Mouse (Mus musculus) limb, embryonic 15.5 days (tissue): ENCODE results near the gene Slc23a2. TPM values are rescaled to one million over a fixed set of nuclear protein-coding genes. Genes with fewer than 3 reads are reported as not detected.

ENCODE experiments used
- ATAC-seq: fragments of 200-750 bp; cut with Nextera tagmentation; 2 replicates; pipeline ENCODE4 v1.8.0; 2017; ENCODE audit warnings: low read depth, moderate TSS enrichment; ENCODE audit not compliant: insufficient number of reproducible peaks, low FRiP score, low TSS enrichment
- H3K27ac ChIP-seq: fragments of 300-500 bp; sonication (generic); 2 replicates; pipeline ENCODE4 v1.5.1; 2015; ENCODE audit warnings: moderate library complexity, mild to moderate bottlenecking, inconsistent platforms
- H3K27me3 ChIP-seq: fragments of 300-500 bp; sonication (generic); 2 replicates; pipeline ENCODE4 v1.6.1; 2015; ENCODE audit warnings: inconsistent platforms
- H3K36me3 ChIP-seq: fragments of 300-500 bp; sonication (generic); 2 replicates; pipeline ENCODE4 v1.6.1; 2015; ENCODE audit warnings: inconsistent platforms
- H3K4me1 ChIP-seq: fragments of 300-500 bp; sonication (generic); 2 replicates; pipeline ENCODE4 v1.6.1; 2015; ENCODE audit warnings: inconsistent platforms
- H3K4me2 ChIP-seq: fragments of 300-500 bp; sonication (generic); 2 replicates; pipeline ENCODE4 v1.6.1; 2015; ENCODE audit warnings: mild to moderate bottlenecking, inconsistent platforms
- H3K4me3 ChIP-seq: fragments of 300-500 bp; sonication (generic); 2 replicates; pipeline ENCODE4 v1.5.1; 2015; ENCODE audit warnings: mild to moderate bottlenecking, inconsistent platforms
- H3K9ac ChIP-seq: fragments of 300-500 bp; sonication (generic); 2 replicates; pipeline ENCODE4 v1.6.1; 2015; ENCODE audit warnings: inconsistent platforms
- H3K9me3 ChIP-seq: fragments of 300-500 bp; sonication (generic); 2 replicates; pipeline ENCODE4 v1.6.1; 2016; ENCODE audit warnings: inconsistent platforms
- WGBS: fragments of 180-500 bp; shearing (Covaris S2); methylation state at CpG from one replicate; pipeline ENCODE4 v1.1.7; 2015; 5-methylcytosine and 5-hydroxymethylcytosine counted together
- polyA plus RNA-seq: library from polyadenylated mRNA; unstranded; fragments of >200 nt; fragmentation: Nextera tagmentation; extraction: Ambion mirVana; gene quantifications from 2 replicates; pipeline ENCODE4 v1.2.1, GENCODE M21; 2015

Gene Slc23a2
- polyA plus RNA-seq, 1 experiment from 2014 or later = 11.5 TPM

DNA sequence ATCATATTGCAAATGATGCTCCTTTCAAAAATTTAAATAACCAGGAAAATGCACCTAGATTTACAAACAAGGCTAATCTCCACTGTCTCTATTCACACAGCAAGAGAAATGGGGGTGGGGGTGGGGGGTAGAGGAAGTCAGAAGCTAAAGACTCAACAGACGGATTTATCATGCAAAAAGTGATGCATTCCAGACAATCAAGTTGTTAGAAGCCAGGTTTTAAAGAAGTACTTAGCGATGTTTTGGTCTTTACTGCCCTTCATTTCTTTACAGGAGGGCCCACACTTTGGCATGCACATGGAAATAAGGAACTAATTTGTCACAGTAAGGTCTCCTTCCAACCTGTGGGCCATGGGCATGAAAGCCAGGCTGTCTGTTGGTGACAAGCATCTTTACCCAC lies 11.5 kb downstream of the Slc23a2 start:
- Histone ChIP-seq H3K9me3 (no peaks in the 10 kb centered on the region), H3K27ac (no peak overlapping the region), H3K4me1 (peaks cover 19% of the 10 kb centered on the region), H3K9ac (no peak overlapping the region), H3K27me3 (no peaks in the 10 kb centered on the region), H3K4me2 (no peak overlapping the region), H3K4me3 (no peak overlapping the region), H3K36me3 (no peaks in the 10 kb centered on the region)
- ATAC-seq = no peak
- WGBS = 34% methylated on average over 2 of the region's 2 CpGs

GRCm38 (mm10) chr2:132131266-132131665 lies 13.6 kb downstream of the Slc23a2 start:
- H3K27me3 ChIP-seq = no peaks in the 10 kb centered on the region
- no peak for ATAC-seq
- WGBS = 7% methylated on average over 9 of the region's 9 CpGs
- H3K36me3 ChIP-seq = no peaks in the 10 kb centered on the region
- peak overlapping the region; percentile 20 for H3K4me3 ChIP-seq
- no peak overlapping the region for H3K27ac ChIP-seq
- peak overlapping the region; percentile 34 for H3K4me2 ChIP-seq
- no peak overlapping the region for H3K9ac ChIP-seq
- peaks cover 19% of the 10 kb centered on the region for H3K4me1 ChIP-seq
- no peaks in the 10 kb centered on the region for H3K9me3 ChIP-seq

GRCm38 (mm10) chr2:132129980-132130379 lies 14.9 kb downstream of the Slc23a2 start:
- Histone ChIP-seq H3K9me3 (no peaks in the 10 kb centered on the region), H3K27ac (no peak overlapping the region), H3K4me2 (no peak overlapping the region), H3K27me3 (no peaks in the 10 kb centered on the region), H3K36me3 (no peaks in the 10 kb centered on the region), H3K4me3 (no peak overlapping the region), H3K4me1 (peaks cover 12% of the 10 kb centered on the region), H3K9ac (no peak overlapping the region)
- 92% methylated on average over 7 of the region's 7 CpGs for WGBS
- no peak for ATAC-seq

DNA sequence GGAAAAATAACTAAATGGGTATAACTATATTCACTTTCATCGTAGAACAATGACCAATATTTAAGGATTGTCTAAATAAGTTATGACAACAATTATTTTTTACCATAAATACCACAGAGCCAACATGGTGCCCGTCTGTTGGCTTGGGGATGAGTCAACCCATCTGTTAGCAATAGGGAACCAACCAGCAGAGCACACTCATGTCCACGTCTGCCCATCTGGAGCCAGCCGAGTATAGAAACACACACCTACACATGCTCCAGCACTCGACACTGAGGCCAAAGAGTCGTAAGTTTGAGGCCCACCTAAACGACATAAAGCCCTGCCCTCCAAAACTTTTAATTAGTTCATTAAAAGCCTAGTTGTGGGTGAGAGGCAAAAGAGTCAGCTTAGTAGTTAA lies 15.7 kb downstream of the Slc23a2 start:
- H3K4me1 ChIP-seq = peaks cover 10% of the 10 kb centered on the region

DNA sequence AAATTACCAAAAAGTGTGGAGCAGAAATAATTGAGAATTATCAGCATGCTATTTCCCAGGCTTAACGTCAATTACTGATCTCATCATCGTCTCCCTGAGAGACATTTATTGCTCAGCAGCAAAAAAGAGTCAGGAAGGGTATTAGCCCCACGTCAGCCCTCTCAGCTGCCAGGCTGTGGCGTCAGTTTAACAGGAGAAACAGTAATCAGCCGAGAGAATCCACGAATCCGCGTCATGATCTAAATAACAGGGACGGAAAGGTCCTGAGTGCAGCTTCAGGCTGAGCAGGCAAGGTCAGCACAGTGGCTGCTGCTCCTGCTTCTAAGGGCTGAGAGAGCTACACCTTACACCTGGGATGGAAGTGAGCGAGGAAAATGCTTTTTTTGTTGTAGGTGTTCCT lies 17.0 kb downstream of the Slc23a2 start:
- Histone ChIP-seq H3K4me3 (no peak overlapping the region), H3K27me3 (no peaks in the 10 kb centered on the region), H3K27ac (no peak overlapping the region), H3K9ac (no peak overlapping the region), H3K9me3 (no peaks in the 10 kb centered on the region), H3K36me3 (no peaks in the 10 kb centered on the region), H3K4me2 (no peak overlapping the region), H3K4me1 (peaks cover 8% of the 10 kb centered on the region)
- ATAC-seq = no peak
- 42% methylated on average over 10 of the region's 10 CpGs for WGBS

More for the DNA sequence above, 15.7 kb downstream of the Slc23a2 start:
- Histone ChIP-seq H3K27me3 (no peaks in the 10 kb centered on the region), H3K36me3 (no peaks in the 10 kb centered on the region), H3K9me3 (no peaks in the 10 kb centered on the region), H3K4me3 (no peak overlapping the region), H3K9ac (no peak overlapping the region), H3K27ac (no peak overlapping the region), H3K4me2 (no peak overlapping the region)
- ATAC-seq = no peak
- WGBS = 71% methylated on average over 7 of the region's 7 CpGs

- WGBS = 94% methylated on average over 1 of the region's 1 CpGs
- Histone ChIP-seq H3K36me3 (no peaks in the 10 kb centered on the region), H3K27me3 (no peaks in the 10 kb centered on the region), H3K4me1 (peaks cover 2% of the 10 kb centered on the region), H3K27ac (no peak overlapping the region), H3K9me3 (no peaks in the 10 kb centered on the region), H3K4me3 (no peak overlapping the region), H3K9ac (no peak overlapping the region), H3K4me2 (no peak overlapping the region)
- no peak for ATAC-seq
Observed at GRCm38 (mm10) chr2:132126292-132126691, 18.6 kb downstream of the Slc23a2 start.

DNA sequence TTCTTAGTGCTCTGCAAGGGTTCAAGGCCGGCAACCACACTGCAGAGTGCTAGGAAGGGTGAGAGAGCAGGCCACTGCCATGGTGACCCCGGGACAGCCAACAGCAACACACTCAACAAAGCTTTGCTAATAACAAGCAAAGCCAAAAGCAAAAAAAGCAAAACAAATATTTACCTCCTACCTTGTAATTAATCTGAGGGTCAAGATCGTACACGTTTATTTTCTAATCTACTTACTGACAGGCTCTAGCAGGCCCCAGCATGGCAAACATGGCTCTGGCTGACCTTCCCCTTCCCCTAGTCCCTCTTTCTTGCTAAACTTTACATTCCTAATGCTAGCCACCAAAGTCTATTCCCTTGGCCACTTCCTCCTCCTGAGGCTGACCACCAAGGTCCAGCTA lies 21.8 kb downstream of the Slc23a2 start:
- Histone ChIP-seq H3K4me2 (no peak overlapping the region), H3K4me1 (no peaks in the 10 kb centered on the region), H3K36me3 (no peaks in the 10 kb centered on the region), H3K27me3 (no peaks in the 10 kb centered on the region), H3K27ac (no peak overlapping the region), H3K9me3 (no peaks in the 10 kb centered on the region), H3K4me3 (no peak overlapping the region), H3K9ac (no peak overlapping the region)
- 90% methylated on average over 4 of the region's 4 CpGs for WGBS
- ATAC-seq = no peak

DNA sequence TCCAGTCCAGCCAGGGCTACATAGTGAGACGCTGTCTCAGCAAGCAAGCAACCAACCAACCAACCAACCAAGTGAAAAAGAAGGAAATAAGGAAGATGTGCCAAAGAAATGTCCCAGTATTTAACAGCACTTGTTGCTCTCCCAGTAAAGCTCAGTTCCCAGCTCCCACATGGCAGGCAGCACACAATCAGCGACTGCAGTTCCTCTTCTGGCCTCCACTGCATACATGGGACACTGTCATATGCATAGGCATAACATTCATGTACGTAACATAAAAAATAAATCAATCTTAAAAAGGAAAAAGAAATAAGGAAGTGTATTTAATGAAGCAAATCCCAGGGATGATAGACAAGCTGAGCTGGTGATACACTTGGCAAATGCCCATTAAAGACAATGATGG lies 23.9 kb downstream of the Slc23a2 start:
- 86% methylated on average over 3 of the region's 3 CpGs for WGBS
- no peak overlapping the region for H3K4me2 ChIP-seq
- H3K27me3 ChIP-seq = no peaks in the 10 kb centered on the region
- H3K4me1 ChIP-seq = no peaks in the 10 kb centered on the region
- no peak overlapping the region for H3K27ac ChIP-seq
- H3K36me3 ChIP-seq = no peaks in the 10 kb centered on the region
- ATAC-seq = no peak
- H3K4me3 ChIP-seq = no peak overlapping the region
- no peak overlapping the region for H3K9ac ChIP-seq
- no peaks in the 10 kb centered on the region for H3K9me3 ChIP-seq

DNA sequence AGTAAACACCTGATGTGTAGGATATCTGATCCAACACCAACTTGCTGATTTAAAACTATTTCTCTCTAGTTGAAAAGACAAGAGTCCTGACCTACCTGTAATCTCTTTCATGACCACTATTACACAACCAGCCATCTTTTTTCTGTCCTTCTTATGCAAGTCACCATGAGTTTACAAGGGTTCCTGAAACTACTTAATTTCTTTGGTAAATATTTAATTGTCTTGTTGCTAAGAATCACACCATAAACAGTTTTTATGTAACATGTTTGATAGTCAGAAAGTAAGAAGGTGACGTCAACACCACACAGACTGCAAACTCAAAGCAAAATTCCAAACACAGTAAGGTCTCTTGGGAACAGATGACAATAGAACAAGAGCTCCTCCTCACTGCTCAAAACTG lies 26.3 kb downstream of the Slc23a2 start:
- no peak for ATAC-seq
- Histone ChIP-seq H3K9me3 (no peaks in the 10 kb centered on the region), H3K27me3 (no peaks in the 10 kb centered on the region), H3K27ac (no peak overlapping the region), H3K9ac (no peak overlapping the region), H3K4me2 (no peak overlapping the region), H3K36me3 (no peaks in the 10 kb centered on the region), H3K4me1 (peaks cover 12% of the 10 kb centered on the region; the same call in 1 of the 2 replicates), H3K4me3 (no peak overlapping the region)
- WGBS = 68% methylated on average over 1 of the region's 1 CpGs

GRCm38 (mm10) chr2:132115936-132116335 lies 29.0 kb downstream of the Slc23a2 start:
- Histone ChIP-seq H3K4me2 (no peak overlapping the region), H3K4me3 (no peak overlapping the region), H3K4me1 (peaks cover 12% of the 10 kb centered on the region; the same call in 1 of the 2 replicates), H3K36me3 (no peaks in the 10 kb centered on the region), H3K9me3 (no peaks in the 10 kb centered on the region), H3K27ac (no peak overlapping the region), H3K9ac (no peak overlapping the region), H3K27me3 (no peaks in the 10 kb centered on the region)
- WGBS = 91% methylated on average over 5 of the region's 5 CpGs
- no peak for ATAC-seq

- Histone ChIP-seq H3K9me3 (no peaks in the 10 kb centered on the region), H3K4me2 (no peak overlapping the region), H3K27ac (no peak overlapping the region), H3K36me3 (no peaks in the 10 kb centered on the region), H3K9ac (no peak overlapping the region), H3K27me3 (no peaks in the 10 kb centered on the region), H3K4me1 (peaks cover 12% of the 10 kb centered on the region; the same call in 1 of the 2 replicates), H3K4me3 (no peak overlapping the region)
- 66% methylated on average over 6 of the region's 6 CpGs for WGBS
- ATAC-seq = no peak
Observed at GRCm38 (mm10) chr2:132115344-132115743, 29.6 kb downstream of the Slc23a2 start.

DNA sequence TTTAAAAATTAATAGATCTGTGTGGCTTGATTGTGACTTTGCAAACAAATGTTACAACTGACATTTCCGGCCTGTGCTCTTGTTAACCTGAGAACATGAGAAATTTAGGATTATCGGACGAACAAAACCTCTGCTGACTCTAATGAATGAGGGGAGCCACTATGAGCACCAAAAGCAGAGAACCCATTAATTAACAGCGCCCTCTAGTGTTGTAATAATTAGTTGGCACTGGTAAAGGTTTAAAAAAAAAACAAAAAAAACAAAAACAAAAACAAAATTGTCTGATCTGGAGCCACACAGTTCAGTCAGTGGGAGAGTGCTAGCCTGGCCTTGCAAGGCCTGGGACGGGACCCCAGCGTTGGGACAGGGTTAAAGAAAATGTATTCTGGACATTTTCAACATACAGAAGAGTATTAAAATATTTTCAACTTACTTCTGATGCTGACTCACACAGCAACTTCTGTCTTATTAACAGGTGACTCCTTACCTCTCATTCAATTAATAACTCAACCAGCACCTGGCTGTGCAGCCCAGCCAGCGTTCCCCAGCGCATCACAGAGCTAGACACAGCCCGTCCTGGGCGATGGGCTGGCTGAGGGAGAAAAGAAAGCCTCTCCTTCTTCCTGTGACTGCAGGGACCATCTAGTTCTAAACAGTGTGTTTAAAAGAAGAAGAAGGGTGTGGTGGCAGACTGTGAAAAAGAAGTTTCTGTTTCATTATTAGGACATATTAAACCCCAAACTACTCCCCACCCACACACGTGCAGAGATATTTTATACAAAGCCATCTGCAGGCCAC lies 30.7 kb downstream of the Slc23a2 start:
- no peaks in the 10 kb centered on the region for H3K9me3 ChIP-seq
- no peak overlapping the region for H3K4me2 ChIP-seq
- H3K4me3 ChIP-seq = no peak overlapping the region
- ATAC-seq = no peak
- H3K9ac ChIP-seq = no peak overlapping the region
- no peaks in the 10 kb centered on the region for H3K27me3 ChIP-seq
- WGBS = 48% methylated on average over 11 of the region's 11 CpGs
- H3K4me1 ChIP-seq = peaks cover 12% of the 10 kb centered on the region; the same call in 1 of the 2 replicates
- H3K27ac ChIP-seq = no peak overlapping the region
- no peaks in the 10 kb centered on the region for H3K36me3 ChIP-seq
